Mouse (Mus musculus) olfactory bulb, adult 2 months (tissue): ENCODE results near the gene Gm2075.
"Not testable (repeated sequence)": the region's sequence is repeated elsewhere in the genome, so short reads cannot be mapped to it uniquely, and the experiment has no call there.

Experiments
- CTCF ChIP-seq: fragments of 200-500 bp; IDR thresholded peaks from 2 replicates; pipeline ENCODE4 v1.5.1; 2012; ENCODE audit warnings: low read depth, mild to moderate bottlenecking, low read length, moderate library complexity; ENCODE audit not compliant: insufficient read depth
- POLR2A ChIP-seq: fragments of 200-500 bp; IDR thresholded peaks from 2 replicates; pipeline ENCODE4 v1.6.1; 2012; ENCODE audit warnings: mild to moderate bottlenecking, low read depth, low read length, moderate library complexity; ENCODE audit not compliant: insufficient read depth

DNA sequence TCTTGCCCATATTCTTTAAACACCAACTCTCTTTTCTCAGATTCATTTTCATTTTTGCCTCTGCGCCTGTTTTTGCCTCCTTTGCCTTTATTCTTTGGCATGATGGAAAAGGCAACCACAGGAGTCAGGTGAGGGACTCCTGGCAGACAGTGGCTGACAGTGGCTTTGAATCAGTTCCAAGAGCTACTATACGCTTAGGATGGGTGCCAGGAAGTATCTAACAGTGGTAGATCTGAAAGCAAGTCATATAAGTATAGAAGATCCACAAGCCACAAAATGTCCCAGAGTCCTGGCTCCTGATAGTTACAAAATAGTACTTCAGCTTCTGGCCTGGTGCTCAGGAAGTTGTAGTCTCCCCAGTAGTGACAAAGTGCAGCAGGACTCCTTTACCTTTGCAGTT is 7.0 kb downstream of the Gm2075 start, which contains the start of gene Gm6803:
- TF ChIP-seq CTCF, POLR2A: not testable (repeated sequence)
